Mouse (Mus musculus) MEL (cell line): Measurements from ENCODE around the gene Lmo2. TPM values are rescaled to one million over a fixed set of nuclear protein-coding genes. Genes with fewer than 3 reads are reported as not detected.

Experiments used
- DNase-seq: peaks from one replicate; pipeline ENCODE4 v3.0.0; 2011; ENCODE audit warnings: low read depth, low spot score
- H3K27ac ChIP-seq: 2 replicates; pipeline ENCODE4 v1.5.1; 2012; ENCODE audit warnings: low read depth, mild to moderate bottlenecking, control low read depth, low read length, moderate library complexity; ENCODE audit not compliant: control insufficient read depth
- H3K27me3 ChIP-seq, 2 experiments: fragments of 150-350 bp in 1 of 2; sonication (generic) in 1 of 2; 2 replicates each; pipeline ENCODE4 v1.6.1; 2012; ENCODE audit warnings: low read length in 2 of 2, mild to moderate bottlenecking in 2 of 2, improper control_type of control experiment in 1 of 2, moderate library complexity in 1 of 2; ENCODE audit not compliant: insufficient read depth in 2 of 2, control insufficient read depth in 1 of 2
- H3K36me3 ChIP-seq, 2 experiments: 2 replicates each; pipeline ENCODE4 v1.6.1; 2012 to 2014; ENCODE audit warnings: low read length in 2 of 2, improper control_type of control experiment in 1 of 2, inconsistent platforms in 1 of 2, mild to moderate bottlenecking in 1 of 2; ENCODE audit not compliant: insufficient read depth in 2 of 2, control insufficient read depth in 1 of 2
- H3K4me1 ChIP-seq, 2 experiments: fragments of 150-350 bp in 1 of 2; sonication (generic) in 1 of 2; 2 replicates each; pipeline ENCODE4 v1.6.1; 2012; ENCODE audit warnings: low read length in 2 of 2, improper control_type of control experiment in 1 of 2, mild to moderate bottlenecking in 1 of 2; ENCODE audit not compliant: insufficient read depth in 2 of 2, control insufficient read depth in 1 of 2
- H3K4me3 ChIP-seq, 2 experiments: fragments of 150-350 bp in 1 of 2; sonication (generic) in 1 of 2; 2 replicates each; pipeline ENCODE4 v1.5.1; 2012; ENCODE audit warnings: low read depth in 2 of 2, low read length in 2 of 2, mild to moderate bottlenecking in 2 of 2, moderate library complexity in 2 of 2, control low read depth in 1 of 2, improper control_type of control experiment in 1 of 2; ENCODE audit not compliant: control insufficient read depth in 1 of 2, insufficient read depth in 1 of 2
- H3K79me2 ChIP-seq: 2 replicates; pipeline ENCODE4 v1.6.1; 2012; ENCODE audit warnings: mild to moderate bottlenecking, low read length, moderate library complexity; ENCODE audit not compliant: control insufficient read depth, poor library complexity, insufficient read depth
- H3K9ac ChIP-seq: 2 replicates; pipeline ENCODE4 v1.6.1; 2012; ENCODE audit warnings: low read depth, mild to moderate bottlenecking, control low read depth, low read length, moderate library complexity; ENCODE audit not compliant: control insufficient read depth, poor library complexity, severe bottlenecking
- H3K9me3 ChIP-seq: fragments of 150-350 bp; sonication (generic); replicated peaks from 2 replicates; pipeline ENCODE4 v1.6.1; 2012; ENCODE audit warnings: mild to moderate bottlenecking, low read length, improper control_type of control experiment, moderate library complexity; ENCODE audit not compliant: insufficient read depth
- BHLHE40 ChIP-seq: IDR thresholded peaks from 2 replicates; pipeline ENCODE4 v1.6.1; 2012; ENCODE audit warnings: low read depth, mild to moderate bottlenecking, inconsistent platforms, low read length, improper control_type of control experiment, borderline replicate concordance
- CHD2 ChIP-seq: IDR thresholded peaks from 2 replicates; pipeline ENCODE4 v1.6.1; 2011; ENCODE audit warnings: low read length, improper control_type of control experiment
- CTCF ChIP-seq, 3 experiments: IDR thresholded peaks in 2 of 3; conservative IDR thresholded peaks in 1 of 3; 2 replicates each; pipeline ENCODE4 v1.5.1; 2011 to 2012; ENCODE audit warnings: low read length in 3 of 3, low read depth in 2 of 3, mild to moderate bottlenecking in 2 of 3, improper control_type of control experiment in 1 of 3, inconsistent platforms in 1 of 3, mixed read lengths in 1 of 3, moderate library complexity in 1 of 3; ENCODE audit not compliant: control insufficient read depth in 1 of 3, insufficient read depth in 1 of 3, poor library complexity in 1 of 3, severe bottlenecking in 1 of 3
- E2F4 ChIP-seq: IDR thresholded peaks from 2 replicates; pipeline ENCODE4 v1.6.1; 2011; ENCODE audit warnings: low read depth, low read length, improper control_type of control experiment, borderline replicate concordance
- EP300 ChIP-seq, 2 experiments: IDR thresholded peaks; 2 replicates each; pipeline ENCODE4 v1.6.1; 2011; ENCODE audit warnings: improper control_type of control experiment in 2 of 2, low read length in 2 of 2, low read depth in 1 of 2, mild to moderate bottlenecking in 1 of 2
- ETS1 ChIP-seq: IDR thresholded peaks from 2 replicates; pipeline ENCODE4 v1.6.1; 2012; ENCODE audit warnings: low read depth, mild to moderate bottlenecking, inconsistent platforms, low read length, improper control_type of control experiment, moderate library complexity
- GABPA ChIP-seq: IDR thresholded peaks from 2 replicates; pipeline ENCODE4 v1.6.1; 2012; ENCODE audit warnings: low read depth, mild to moderate bottlenecking, inconsistent platforms, low read length, improper control_type of control experiment, moderate library complexity
- GATA1 ChIP-seq: IDR thresholded peaks from 2 replicates; pipeline ENCODE4 v1.6.1; 2011; ENCODE audit warnings: low read depth, low read length, improper control_type of control experiment
- HCFC1 ChIP-seq: IDR thresholded peaks from 2 replicates; pipeline ENCODE4 v1.6.1; 2012; ENCODE audit warnings: low read depth, mild to moderate bottlenecking, inconsistent platforms, low read length, improper control_type of control experiment, moderate library complexity
- KAT2A ChIP-seq: conservative IDR thresholded peaks from 2 replicates; pipeline ENCODE4 v1.6.1; 2012; ENCODE audit warnings: low read depth, low read length, improper control_type of control experiment, inconsistent platforms
- MAFK ChIP-seq: IDR thresholded peaks from 2 replicates; pipeline ENCODE4 v1.6.1; 2011; ENCODE audit warnings: low read depth, mild to moderate bottlenecking, low read length, improper control_type of control experiment, borderline replicate concordance
- MAZ ChIP-seq: IDR thresholded peaks from 2 replicates; pipeline ENCODE4 v1.6.1; 2012; ENCODE audit warnings: low read depth, mild to moderate bottlenecking, inconsistent platforms, low read length, improper control_type of control experiment
- MEF2A ChIP-seq: IDR thresholded peaks from 2 replicates; pipeline ENCODE4 v1.6.1; 2014; ENCODE audit warnings: low read depth, mild to moderate bottlenecking, inconsistent platforms, low read length, improper control_type of control experiment; ENCODE audit not compliant: poor library complexity, insufficient replicate concordance, severe bottlenecking; ENCODE audit errors: extremely low read depth
- MXI1 ChIP-seq: IDR thresholded peaks from 2 replicates; pipeline ENCODE4 v1.6.1; 2011; ENCODE audit warnings: mild to moderate bottlenecking, low read depth, low read length, improper control_type of control experiment
- MYC ChIP-seq: IDR thresholded peaks from 2 replicates; pipeline ENCODE4 v1.6.1; 2011; ENCODE audit warnings: low read depth, mild to moderate bottlenecking, low read length, improper control_type of control experiment, moderate library complexity
- NELFE ChIP-seq: IDR thresholded peaks from 2 replicates; pipeline ENCODE4 v1.6.1; 2011; ENCODE audit warnings: low read depth, low read length, improper control_type of control experiment
- NRF1 ChIP-seq: IDR thresholded peaks from 2 replicates; pipeline ENCODE4 v1.6.1; 2014; ENCODE audit warnings: low read depth, mild to moderate bottlenecking, inconsistent platforms, low read length, improper control_type of control experiment, moderate library complexity; ENCODE audit not compliant: poor library complexity, insufficient read depth, severe bottlenecking
- POLR2A ChIP-seq, 2 experiments: IDR thresholded peaks; 2 replicates each; pipeline ENCODE4 v1.6.1; 2011 to 2012; ENCODE audit warnings: low read length in 2 of 2, mild to moderate bottlenecking in 2 of 2, control low read depth in 1 of 2, improper control_type of control experiment in 1 of 2, low read depth in 1 of 2, moderate library complexity in 1 of 2; ENCODE audit not compliant: control insufficient read depth in 1 of 2, insufficient read depth in 1 of 2, poor library complexity in 1 of 2
- POLR2AphosphoS2 ChIP-seq: IDR thresholded peaks from 2 replicates; pipeline ENCODE4 v1.6.1; 2011; ENCODE audit warnings: low read length, improper control_type of control experiment
- RCOR1 ChIP-seq: IDR thresholded peaks from 2 replicates; pipeline ENCODE4 v1.6.1; 2012; ENCODE audit warnings: low read depth, mild to moderate bottlenecking, inconsistent platforms, low read length, improper control_type of control experiment
- SIN3A ChIP-seq: IDR thresholded peaks from 2 replicates; pipeline ENCODE4 v1.6.1; 2012; ENCODE audit warnings: low read length, improper control_type of control experiment, inconsistent platforms
- SMC3 ChIP-seq: IDR thresholded peaks from 2 replicates; pipeline ENCODE4 v1.6.1; 2011; ENCODE audit warnings: low read depth, low read length, improper control_type of control experiment
- TAL1 ChIP-seq: IDR thresholded peaks from 2 replicates; pipeline ENCODE4 v1.6.1; 2012; ENCODE audit warnings: mild to moderate bottlenecking, inconsistent platforms, low read length, moderate library complexity, mixed read lengths
- UBTF ChIP-seq: IDR thresholded peaks from 2 replicates; pipeline ENCODE4 v1.6.1; 2012; ENCODE audit warnings: low read depth, mild to moderate bottlenecking, inconsistent platforms, low read length, improper control_type of control experiment, moderate library complexity, borderline replicate concordance; ENCODE audit not compliant: insufficient read depth
- USF1 ChIP-seq: IDR thresholded peaks from 2 replicates; pipeline ENCODE4 v1.6.1; 2014; ENCODE audit warnings: low read depth, mild to moderate bottlenecking, inconsistent platforms, low read length, improper control_type of control experiment, moderate library complexity
- USF2 ChIP-seq, 2 experiments: IDR thresholded peaks; 2 replicates each; pipeline ENCODE4 v1.6.1; 2011 to 2012; ENCODE audit warnings: improper control_type of control experiment in 2 of 2, low read length in 2 of 2, borderline replicate concordance in 1 of 2, inconsistent platforms in 1 of 2, low read depth in 1 of 2, mild to moderate bottlenecking in 1 of 2; ENCODE audit not compliant: insufficient read depth in 1 of 2
- ZC3H11A ChIP-seq: IDR thresholded peaks from 2 replicates; pipeline ENCODE4 v1.6.1; 2012; ENCODE audit warnings: low read depth, mild to moderate bottlenecking, inconsistent platforms, low read length, improper control_type of control experiment
- ZKSCAN1 ChIP-seq: IDR thresholded peaks from 2 replicates; pipeline ENCODE4 v1.6.1; 2012; ENCODE audit warnings: low read depth, mild to moderate bottlenecking, inconsistent platforms, low read length, improper control_type of control experiment, moderate library complexity
- ZMIZ1 ChIP-seq: IDR thresholded peaks from 2 replicates; pipeline ENCODE4 v1.6.1; 2012; ENCODE audit warnings: low read depth, mild to moderate bottlenecking, inconsistent platforms, low read length, improper control_type of control experiment, moderate library complexity
- ZNF384 ChIP-seq: IDR thresholded peaks from 2 replicates; pipeline ENCODE4 v1.6.1; 2012; ENCODE audit warnings: low read depth, mild to moderate bottlenecking, inconsistent platforms, low read length, improper control_type of control experiment
- polyA plus RNA-seq, 2 experiments: library from polyadenylated mRNA; stranded (reverse) in 1 of 2; unstranded in 1 of 2; fragments of >175 nt in 1 of 2; fragments of >200 nt in 1 of 2; gene quantifications; 2 replicates each; pipeline versions ENCODE4 v1.2.1 to v1.2.4; 2012; ENCODE audit warnings: low replicate concordance in 2 of 2, low read depth in 1 of 2; ENCODE audit not compliant: insufficient read length in 2 of 2, insufficient read depth in 1 of 2, missing spikeins in 1 of 2
- total RNA-seq: library from RNA; depleted of rRNA; stranded (reverse); fragments of 300-350 nt; gene quantifications from 2 replicates; pipeline ENCODE4 v1.2.3, GENCODE M21; 2012

Lmo2 gene
- total and polyA plus RNA-seq, 3 experiments, result 96.2 to 278 (median 184) TPM

DNA sequence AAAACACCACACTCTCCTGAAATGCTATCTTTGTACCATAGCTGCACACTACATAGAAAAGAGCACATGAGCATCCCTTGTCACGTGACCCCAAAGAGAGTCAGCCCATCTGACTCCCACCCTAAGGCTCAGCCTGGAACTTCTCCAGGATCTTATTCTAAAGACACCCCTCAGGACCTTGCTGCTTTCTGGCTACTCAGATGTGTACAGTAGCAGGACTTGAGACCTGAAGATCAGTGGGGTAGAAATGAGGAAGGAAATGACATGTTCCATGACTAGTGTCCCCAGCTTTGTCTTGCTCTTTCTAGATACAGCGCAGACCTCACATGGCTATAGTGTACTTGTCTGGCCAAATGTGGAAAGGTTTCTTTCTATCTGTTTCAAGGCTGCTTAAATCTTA is 12.9 kb upstream of the Lmo2 start (continued):
- TF ChIP-seq NELFE (peak; percentile 46; the same call in 1 of the 2 replicates), E2F4 (peak; percentile 34; the same call in 1 of the 2 replicates), SMC3 (no peak), ZKSCAN1 (no peak), NRF1 (no peak), USF1 (peak; percentile 93), MXI1 (0 out of 2 replicates have a peak, but pooled peaks have one; percentile 32), USF2 (IDR thresholded peaks at IDR 0.05; ENCODE audit: borderline replicate concordance in 1 of 2, insufficient read depth in 1 of 2, low read depth in 1 of 2, low read length in 2 of 2) (peak; percentile 27 to 69; a peak in 1 of 4 replicates), CTCF (IDR thresholded peaks at IDR 0.05 in 2 of 3, conservative IDR thresholded peaks at IDR 0.05 in 1 of 3; ENCODE audit: control insufficient read depth in 1 of 3, insufficient read depth in 1 of 3, low read depth in 2 of 3, low read length in 3 of 3, poor library complexity in 1 of 3, severe bottlenecking in 1 of 3) (no peak), MYC (peak; percentile 80), MAZ (no peak), POLR2AphosphoS2 (no peak), EP300 (IDR thresholded peaks at IDR 0.05; ENCODE audit: low read depth in 1 of 2, low read length in 2 of 2) (peak; percentile 57 to 74), MEF2A (no peak), ETS1 (peak; percentile 77), CHD2 (no peak), KAT2A (no peak), TAL1 (peak; percentile 52), MAFK (no peak)

GRCm38 (mm10) chr2:103945571-103946092 is 12.2 kb upstream of the Lmo2 start:
- Histone ChIP-seq H3K27ac (peak overlapping the region; percentile 94), H3K9ac (peak overlapping the region; percentile 73), H3K79me2 (no peaks in the 10 kb centered on the region; the same call in 1 of the 2 replicates), H3K4me3 (peak overlapping the region; percentile 37 to 59), H3K4me1 (peaks cover 5 to 24% of the 10 kb centered on the region in 2 experiments), H3K27me3 (no peaks in the 10 kb centered on the region), H3K36me3 (peaks cover 0 to 19% of the 10 kb centered on the region in 2 experiments; a peak in 2 of 4 replicates), H3K9me3 (no peaks in the 10 kb centered on the region)
- DNase-seq, result peak; percentile 91
- no peak for TF ChIP-seq SMC3
- no peak for TF ChIP-seq NRF1
- peak; percentile 29; the same call in 1 of the 2 replicates for TF ChIP-seq BHLHE40
- TF ChIP-seq HCFC1, result 0 out of 2 replicates have a peak, but pooled peaks have one; percentile 17
- TF ChIP-seq POLR2AphosphoS2, result no peak
- TF ChIP-seq ZMIZ1, result peak; percentile 34; the same call in 1 of the 2 replicates
- TF ChIP-seq MAFK, result no peak
- TF ChIP-seq SIN3A, result peak; percentile 74
- TF ChIP-seq CHD2, result no peak
- TF ChIP-seq UBTF, result no peak
- 0 out of 2 replicates have a peak, but pooled peaks have one; percentile 5 for TF ChIP-seq TAL1
- TF ChIP-seq ZNF384, result no peak
- TF ChIP-seq RCOR1, result peak; percentile 47
- TF ChIP-seq MXI1, result peak; percentile 50; the same call in 1 of the 2 replicates
- TF ChIP-seq ZC3H11A, result no peak
- TF ChIP-seq E2F4, result no peak
- peak; percentile 93 for TF ChIP-seq GATA1
- no peak for TF ChIP-seq ZKSCAN1
- TF ChIP-seq EP300 (IDR thresholded peaks at IDR 0.05; ENCODE audit: low read depth in 1 of 2, low read length in 2 of 2), result peak; percentile 78 to 84
- TF ChIP-seq MEF2A, result peak; percentile 85
- no peak for TF ChIP-seq KAT2A
- no peak for TF ChIP-seq USF2 (IDR thresholded peaks at IDR 0.05; ENCODE audit: borderline replicate concordance in 1 of 2, insufficient read depth in 1 of 2, low read depth in 1 of 2, low read length in 2 of 2)
- TF ChIP-seq ETS1, result peak; percentile 95
- TF ChIP-seq POLR2A (IDR thresholded peaks at IDR 0.05; ENCODE audit: control insufficient read depth in 1 of 2, insufficient read depth in 1 of 2, low read depth in 1 of 2, low read length in 2 of 2, poor library complexity in 1 of 2), result peak in 1 of 2 experiments; percentile 59; a peak in 1 of 4 replicates
- no peak for TF ChIP-seq GABPA
